21 mouse cellular contexts compared by ENCODE assay signal in the genomic region with DNA sequence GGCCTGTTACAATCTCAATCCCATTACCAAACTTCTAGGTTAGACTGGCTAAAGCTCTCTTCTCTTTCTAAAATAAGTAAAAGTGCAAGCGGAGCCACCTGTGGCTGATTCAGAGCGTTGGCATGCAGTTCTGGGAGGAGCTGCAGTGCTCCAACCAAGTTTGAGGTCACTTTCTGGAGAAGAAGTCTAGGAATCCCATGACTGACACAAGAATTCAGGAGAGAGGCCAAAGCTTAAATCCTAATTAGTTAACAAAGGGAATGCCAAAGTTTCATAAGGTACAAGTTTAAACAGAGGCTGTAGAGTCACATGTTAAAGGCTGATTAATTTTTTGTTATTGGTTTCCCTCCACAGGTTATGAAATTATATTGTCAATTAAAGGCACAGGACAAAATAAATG.
DNase-seq lines count a peak whose midpoint lies in the region; ATAC-seq and TF ChIP-seq lines count a peak whose summit lies in the region.
"Had no signal": no experiment of that assay in that cellular context is flagged by ENCODE, and none has a peak within 500 bp of the region (broad histone marks: within the 10 kb centered on the region; RNA-seq: fewer than 3 reads in every experiment).

No protein-coding gene starts in this region.

- H3K27me3 ChIP-seq in embryonic facial prominence, embryonic 14.5 days (replicated peaks; ENCODE audit: control insufficient read depth, insufficient read depth, low read length) = no peaks in the 10 kb centered on the region
- no peaks in the 10 kb centered on the region for H3K27me3 ChIP-seq in embryonic facial prominence, embryonic 10.5 days (replicated peaks; ENCODE audit: low read depth, poor library complexity, severe bottlenecking)
- no peaks in the 10 kb centered on the region for H3K27me3 ChIP-seq in kidney, adult 2 months (replicated peaks; ENCODE audit: control insufficient read depth, insufficient read depth, low read length)
- no peaks in the 10 kb centered on the region for H3K27me3 ChIP-seq in myocyte (ENCODE audit: control insufficient read depth, insufficient read depth, insufficient read length)
- H3K27me3 ChIP-seq in hindbrain, embryonic 12.5 days = no peaks in the 10 kb centered on the region
- H3K27me3 ChIP-seq: liver, embryonic 13.5 days; neural tube, embryonic 12.5 days; stomach, embryonic 15.5 days had no signal

- no peak overlapping the region for H3K4me3 ChIP-seq in embryonic facial prominence, embryonic 14.5 days (ENCODE audit: low read depth, low read length)
- H3K4me3 ChIP-seq in embryonic facial prominence, embryonic 10.5 days = no peak overlapping the region
- no peak overlapping the region for H3K4me3 ChIP-seq in kidney, adult 2 months (ENCODE audit: insufficient read depth, low read depth, low read length)
- no peak overlapping the region for H3K4me3 ChIP-seq in myocyte
- no peak overlapping the region for H3K4me3 ChIP-seq in hindbrain, embryonic 12.5 days
- H3K4me3 ChIP-seq: liver, embryonic 13.5 days; neural tube, embryonic 12.5 days; stomach, embryonic 15.5 days had no signal

- no peaks in the 10 kb centered on the region for H3K79me2 ChIP-seq in myocyte (ENCODE audit: control insufficient read depth, insufficient read depth)

- H3K4me1 ChIP-seq in embryonic facial prominence, embryonic 14.5 days (ENCODE audit: control insufficient read depth, insufficient read depth, low read length) = no peaks in the 10 kb centered on the region
- H3K4me1 ChIP-seq in embryonic facial prominence, embryonic 10.5 days = no peaks in the 10 kb centered on the region
- no peaks in the 10 kb centered on the region for H3K4me1 ChIP-seq in kidney, adult 2 months (ENCODE audit: control insufficient read depth, insufficient read depth, low read length)
- no peaks in the 10 kb centered on the region for H3K4me1 ChIP-seq in hindbrain, embryonic 12.5 days
- H3K4me1 ChIP-seq: liver, embryonic 13.5 days; neural tube, embryonic 12.5 days; stomach, embryonic 15.5 days had no signal

- no peak for TF ChIP-seq CTCF in kidney, adult 2 months (conservative IDR thresholded peaks at IDR 0.05; ENCODE audit: insufficient read depth, insufficient read length, low read depth, low read length)

- no peak overlapping the region for H3K4me2 ChIP-seq in embryonic facial prominence, embryonic 14.5 days (ENCODE audit: low read depth, low read length)
- peak overlapping the region; percentile 8 for H3K4me2 ChIP-seq in myocyte (ENCODE audit: low read depth)
- no peak overlapping the region for H3K4me2 ChIP-seq in hindbrain, embryonic 12.5 days (replicated peaks)
- H3K4me2 ChIP-seq: heart, embryonic 11.5 days; liver, embryonic 13.5 days; neural tube, embryonic 12.5 days; stomach, embryonic 15.5 days had no signal

- no peak for ATAC-seq in embryonic facial prominence, embryonic 14.5 days (ENCODE audit: low read depth)
- no peak for ATAC-seq in hindbrain, embryonic 12.5 days (ENCODE audit: low FRiP score)
- ATAC-seq: activated CD4-positive, CD25-positive, alpha-beta regulatory T cell, adult 4 months; forebrain, embryonic 14.5 days; hindbrain, postnatal 0 days had no signal

- no peaks in the 10 kb centered on the region for H3K36me3 ChIP-seq in embryonic facial prominence, embryonic 14.5 days (ENCODE audit: control insufficient read depth, insufficient read depth, low read length)
- no peaks in the 10 kb centered on the region for H3K36me3 ChIP-seq in embryonic facial prominence, embryonic 10.5 days (replicated peaks)
- H3K36me3 ChIP-seq in kidney, adult 2 months (ENCODE audit: control insufficient read depth, insufficient read depth, low read length) = no peaks in the 10 kb centered on the region
- no peaks in the 10 kb centered on the region for H3K36me3 ChIP-seq in myocyte (ENCODE audit: control insufficient read depth, insufficient read depth)
- H3K36me3 ChIP-seq in hindbrain, embryonic 12.5 days = no peaks in the 10 kb centered on the region
- H3K36me3 ChIP-seq: liver, embryonic 13.5 days; neural tube, embryonic 12.5 days; stomach, embryonic 15.5 days had no signal

- no peak for TF ChIP-seq POLR2A in kidney, adult 2 months (IDR thresholded peaks at IDR 0.05; ENCODE audit: low read depth, low read length)
- TF ChIP-seq POLR2A in myocyte (IDR thresholded peaks at IDR 0.05; ENCODE audit: insufficient read length, low read depth) = no peak

- DNase-seq in embryonic facial prominence, embryonic 14.5 days (ENCODE audit: low spot score) = peak; percentile 23
- no peak for DNase-seq in embryonic facial prominence, embryonic 10.5 days (ENCODE audit: low spot score)
- DNase-seq in kidney, adult 2 months = peak; percentile 48
- DNase-seq in kidney, adult 18-20 months = no peak
- peak; percentile 38 for DNase-seq in urinary bladder, postnatal 14 days (ENCODE audit: low spot score)
- no peak for DNase-seq in urinary bladder, postnatal 4 days (ENCODE audit: low spot score in 2 of 2)
- DNase-seq: cerebellum, adult 9-11 months; heart, postnatal 36 days; layer of hippocampus, adult 9-11 months; liver, embryonic 13.5 days; lung, postnatal 10 days; spleen, adult 18-20 months had no signal

- H3K27ac ChIP-seq in embryonic facial prominence, embryonic 14.5 days (replicated peaks; ENCODE audit: low read depth, low read length) = no peak overlapping the region
- no peak overlapping the region for H3K27ac ChIP-seq in embryonic facial prominence, embryonic 10.5 days (replicated peaks)
- no peak overlapping the region for H3K27ac ChIP-seq in kidney, adult 2 months (ENCODE audit: insufficient read depth, low read depth, low read length)
- no peak overlapping the region for H3K27ac ChIP-seq in hindbrain, embryonic 12.5 days
- H3K27ac ChIP-seq: hindbrain, postnatal 0 days; kidney, postnatal 0 days; liver, embryonic 13.5 days; neural tube, embryonic 12.5 days; stomach, embryonic 15.5 days had no signal

- no peak overlapping the region for H3ac ChIP-seq in myocyte (ENCODE audit: control insufficient read depth, insufficient read length)

- no peak overlapping the region for H3K9ac ChIP-seq in embryonic facial prominence, embryonic 14.5 days (ENCODE audit: low read depth, low read length)
- H3K9ac ChIP-seq in hindbrain, embryonic 12.5 days = no peak overlapping the region
- H3K9ac ChIP-seq: liver, embryonic 13.5 days; neural tube, embryonic 12.5 days; stomach, embryonic 15.5 days had no signal

- WGBS in embryonic facial prominence, embryonic 14.5 days = 45% methylated on average over 2 of the region's 2 CpGs
- 67% methylated on average over 2 of the region's 2 CpGs for WGBS in embryonic facial prominence, embryonic 10.5 days
- 39% methylated on average over 2 of the region's 2 CpGs for WGBS in kidney, adult 2 months
- WGBS in hindbrain, embryonic 12.5 days = 77% methylated on average over 2 of the region's 2 CpGs

- no peaks in the 10 kb centered on the region for H3K9me3 ChIP-seq in embryonic facial prominence, embryonic 14.5 days (ENCODE audit: control insufficient read depth, low read length)
- no peaks in the 10 kb centered on the region for H3K9me3 ChIP-seq in embryonic facial prominence, embryonic 10.5 days
- no peaks in the 10 kb centered on the region for H3K9me3 ChIP-seq in hindbrain, embryonic 12.5 days (replicated peaks)
- H3K9me3 ChIP-seq: liver, embryonic 13.5 days; neural tube, embryonic 12.5 days; stomach, embryonic 15.5 days had no signal

TF ChIP-seq in myocyte, 11 proteins besides CTCF, POLR2A, EP300 and RAD21:
- TF ChIP-seq MYOG (IDR thresholded peaks at IDR 0.05; ENCODE audit: control insufficient read depth in 1 of 3, insufficient read depth in 1 of 3, insufficient read length in 2 of 3, low read depth in 2 of 3) (no peak), SRF (IDR thresholded peaks at IDR 0.05; ENCODE audit: control insufficient read depth, insufficient read length, low read depth) (no peak), MYOD1 (IDR thresholded peaks at IDR 0.05; ENCODE audit: control insufficient read depth in 1 of 3, insufficient read length in 2 of 3, low read depth in 2 of 3) (no peak), CEBPB (IDR thresholded peaks at IDR 0.05; ENCODE audit: insufficient read depth, poor library complexity, severe bottlenecking) (no peak), E2F4 (IDR thresholded peaks at IDR 0.05; ENCODE audit: insufficient read depth) (no peak), TCF12 (IDR thresholded peaks at IDR 0.05; ENCODE audit: insufficient read depth, poor library complexity, severe bottlenecking) (no peak), MAX (IDR thresholded peaks at IDR 0.05; ENCODE audit: low read depth) (no peak), USF1 (IDR thresholded peaks at IDR 0.05; ENCODE audit: low read depth) (no peak), POLR2AphosphoS2 (IDR thresholded peaks at IDR 0.05; ENCODE audit: insufficient read length, low read depth) (no peak), REST (IDR thresholded peaks at IDR 0.05; ENCODE audit: insufficient read depth, insufficient read length) (no peak), TCF3 (IDR thresholded peaks at IDR 0.05; ENCODE audit: insufficient read length, low read depth) (no peak)

Comparison
In these comparisons a context has a peak if more than half of its experiments do, and no peak if none do; other contexts are left out.
1. DNase-seq: peak in embryonic facial prominence, embryonic 14.5 days (single experiment), kidney, adult 2 months (single experiment) and urinary bladder, postnatal 14 days (single experiment); none in embryonic facial prominence, embryonic 10.5 days (single experiment), kidney, adult 18-20 months (single experiment) and urinary bladder, postnatal 4 days (0 of 2).